Mouse (Mus musculus) heart, embryonic 10.5 days (tissue): ENCODE data around the gene Fyb. TPM values are rescaled to one million over a fixed set of nuclear protein-coding genes. Genes with fewer than 3 reads are reported as not detected.
A peak's percentile ranks its signal among the peaks of the same experiment; 100 is the strongest.
"Not testable (repeated sequence)": the region's sequence is repeated elsewhere in the genome, so short reads cannot be mapped to it uniquely, and the experiment has no call there.

Experiments
- DNase-seq: peaks from one replicate; pipeline ENCODE4 v3.0.0-alpha.2; 2017; ENCODE audit warnings: low spot score
- H3K27ac ChIP-seq: fragments of 300-500 bp; sonication (generic); 2 replicates; pipeline ENCODE4 v1.5.1; 2016; ENCODE audit warnings: mild to moderate bottlenecking
- H3K27me3 ChIP-seq: fragments of 300-500 bp; sonication (generic); 2 replicates; pipeline ENCODE4 v1.6.1; 2016; ENCODE audit warnings: mild to moderate bottlenecking; ENCODE audit not compliant: poor library complexity, insufficient read depth, severe bottlenecking
- H3K36me3 ChIP-seq: fragments of 300-500 bp; sonication (generic); 2 replicates; pipeline ENCODE4 v1.6.1; 2016; ENCODE audit warnings: mild to moderate bottlenecking, moderate library complexity
- H3K4me1 ChIP-seq: fragments of 300-500 bp; sonication (generic); 2 replicates; pipeline ENCODE4 v1.6.1; 2016; ENCODE audit warnings: mild to moderate bottlenecking
- H3K4me3 ChIP-seq: fragments of 300-500 bp; sonication (generic); 2 replicates; pipeline ENCODE4 v1.5.1; 2016; ENCODE audit warnings: mild to moderate bottlenecking, moderate library complexity
- H3K9me3 ChIP-seq: fragments of 300-500 bp; sonication (generic); 2 replicates; pipeline ENCODE4 v1.6.1; 2016; ENCODE audit warnings: mild to moderate bottlenecking, moderate library complexity
- WGBS: fragments of 180-500 bp; shearing (Covaris S2); methylation state at CpG from one replicate; pipeline ENCODE4 v1.1.7; 2016; 5-methylcytosine and 5-hydroxymethylcytosine counted together
- polyA plus RNA-seq: library from polyadenylated mRNA; unstranded; fragments of >200 nt; fragmentation: Nextera tagmentation; extraction: Ambion mirVana; gene quantifications from 2 replicates; pipeline ENCODE4 v1.2.1, GENCODE M21; 2016

The Fyb gene
- polyA plus RNA-seq, 1 experiment from 2014 or later, result 4.7 TPM

- DNase-seq, result no peak
- no peak overlapping the region for H3K4me3 ChIP-seq
- no peaks in the 10 kb centered on the region for H3K27me3 ChIP-seq
- 76% methylated on average over 5 of the region's 5 CpGs for WGBS
- H3K36me3 ChIP-seq, result no peaks in the 10 kb centered on the region
- H3K9me3 ChIP-seq, result no peaks in the 10 kb centered on the region
- H3K27ac ChIP-seq, result no peak overlapping the region
- peaks cover 15% of the 10 kb centered on the region for H3K4me1 ChIP-seq
These were observed 45.3 kb downstream of the Fyb start for GRCm38 (mm10) chr15:6567993-6568392.

GRCm38 (mm10) chr15:6568605-6569004 lies 46.0 kb downstream of the Fyb start:
- H3K9me3 ChIP-seq, result no peaks in the 10 kb centered on the region
- no peak overlapping the region for H3K27ac ChIP-seq
- H3K4me3 ChIP-seq, result no peak overlapping the region
- no peak for DNase-seq
- WGBS, result 79% methylated on average over 3 of the region's 3 CpGs
- peaks cover 15% of the 10 kb centered on the region for H3K4me1 ChIP-seq
- no peaks in the 10 kb centered on the region for H3K36me3 ChIP-seq
- no peaks in the 10 kb centered on the region for H3K27me3 ChIP-seq

- H3K36me3 ChIP-seq, result no peaks in the 10 kb centered on the region
- H3K4me3 ChIP-seq, result no peak overlapping the region
- DNase-seq, result no peak
- no peaks in the 10 kb centered on the region for H3K9me3 ChIP-seq
- H3K27me3 ChIP-seq, result no peaks in the 10 kb centered on the region
- no peak overlapping the region for H3K27ac ChIP-seq
- 65% methylated on average over 5 of the region's 5 CpGs for WGBS
- H3K4me1 ChIP-seq, result peaks cover 15% of the 10 kb centered on the region
These were observed 46.4 kb downstream of the Fyb start for GRCm38 (mm10) chr15:6569074-6569473.

GRCm38 (mm10) chr15:6570164-6570861 lies 47.7 kb downstream of the Fyb start:
- Histone ChIP-seq H3K36me3 (no peaks in the 10 kb centered on the region), H3K27ac (no peak overlapping the region), H3K4me1 (peaks cover 10% of the 10 kb centered on the region), H3K9me3 (no peaks in the 10 kb centered on the region), H3K4me3 (no peak overlapping the region), H3K27me3 (no peaks in the 10 kb centered on the region)
- WGBS, result 92% methylated on average over 2 of the region's 2 CpGs
- no peak for DNase-seq

GRCm38 (mm10) chr15:6570876-6571275 lies 48.2 kb downstream of the Fyb start:
- WGBS, result 5% methylated on average over 7 of the region's 7 CpGs
- Histone ChIP-seq H3K36me3 (no peaks in the 10 kb centered on the region), H3K4me1 (peaks cover 10% of the 10 kb centered on the region), H3K27me3 (no peaks in the 10 kb centered on the region), H3K4me3 (no peak overlapping the region), H3K27ac (no peak overlapping the region), H3K9me3 (no peaks in the 10 kb centered on the region)
- DNase-seq, result peak; percentile 78

GRCm38 (mm10) chr15:6574283-6574960 lies 51.8 kb downstream of the Fyb start:
- no peak for DNase-seq
- WGBS, result 49% methylated on average over 5 of the region's 5 CpGs
- H3K4me1 ChIP-seq, result no peaks in the 10 kb centered on the region

GRCm38 (mm10) chr15:6577971-6578370 lies 55.3 kb downstream of the Fyb start:
- no peak for DNase-seq
- 59% methylated on average over 9 of the region's 9 CpGs for WGBS
- Histone ChIP-seq H3K9me3 (no peaks in the 10 kb centered on the region), H3K4me1 (no peaks in the 10 kb centered on the region), H3K27me3 (no peaks in the 10 kb centered on the region), H3K27ac (no peak overlapping the region), H3K36me3 (no peaks in the 10 kb centered on the region), H3K4me3 (no peak overlapping the region)

More at GRCm38 (mm10) chr15:6574283-6574960, 51.8 kb downstream of the Fyb start:
- no peak overlapping the region for H3K4me3 ChIP-seq
- no peaks in the 10 kb centered on the region for H3K36me3 ChIP-seq
- no peaks in the 10 kb centered on the region for H3K9me3 ChIP-seq
- no peaks in the 10 kb centered on the region for H3K27me3 ChIP-seq
- H3K27ac ChIP-seq, result no peak overlapping the region

- Histone ChIP-seq H3K27me3 (no peaks in the 10 kb centered on the region), H3K4me3 (no peak overlapping the region), H3K36me3 (no peaks in the 10 kb centered on the region), H3K4me1 (no peaks in the 10 kb centered on the region), H3K27ac (no peak overlapping the region), H3K9me3 (no peaks in the 10 kb centered on the region)
- no peak for DNase-seq
- 75% methylated on average over 2 of the region's 2 CpGs for WGBS
These were observed 56.0 kb downstream of the Fyb start for GRCm38 (mm10) chr15:6578654-6579053.

GRCm38 (mm10) chr15:6579194-6579768 lies 56.6 kb downstream of the Fyb start:
- Histone ChIP-seq H3K9me3 (no peaks in the 10 kb centered on the region), H3K36me3 (no peaks in the 10 kb centered on the region), H3K4me3 (no peak overlapping the region), H3K4me1 (no peaks in the 10 kb centered on the region), H3K27ac (no peak overlapping the region), H3K27me3 (no peaks in the 10 kb centered on the region)
- DNase-seq, result no peak
- WGBS, result 66% methylated on average over 15 of the region's 15 CpGs

GRCm38 (mm10) chr15:6579769-6580261 lies 57.2 kb downstream of the Fyb start:
- no peak overlapping the region for H3K4me3 ChIP-seq
- no peaks in the 10 kb centered on the region for H3K4me1 ChIP-seq
- H3K27ac ChIP-seq, result no peak overlapping the region
- no peaks in the 10 kb centered on the region for H3K36me3 ChIP-seq
- DNase-seq, result no peak
- H3K9me3 ChIP-seq, result no peaks in the 10 kb centered on the region
- 88% methylated on average over 11 of the region's 11 CpGs for WGBS
- no peaks in the 10 kb centered on the region for H3K27me3 ChIP-seq

GRCm38 (mm10) chr15:6584645-6585044 lies 62.0 kb downstream of the Fyb start:
- Histone ChIP-seq H3K9me3 (no peaks in the 10 kb centered on the region), H3K4me1 (no peaks in the 10 kb centered on the region), H3K27ac (no peak overlapping the region), H3K4me3 (no peak overlapping the region), H3K36me3 (no peaks in the 10 kb centered on the region), H3K27me3 (no peaks in the 10 kb centered on the region)
- DNase-seq, result no peak
- 50% methylated on average over 4 of the region's 4 CpGs for WGBS

- H3K4me3 ChIP-seq, H3K4me1 ChIP-seq, H3K36me3 ChIP-seq, DNase-seq, H3K27ac ChIP-seq, H3K27me3 ChIP-seq, H3K9me3 ChIP-seq: not testable (repeated sequence)
- 74% methylated on average over 7 of the region's 7 CpGs for WGBS
These were observed 63.7 kb downstream of the Fyb start for GRCm38 (mm10) chr15:6586351-6586750.

GRCm38 (mm10) chr15:6587526-6587925 lies 64.9 kb downstream of the Fyb start:
- 85% methylated on average over 3 of the region's 3 CpGs for WGBS
- DNase-seq, result no peak
- no peaks in the 10 kb centered on the region for H3K36me3 ChIP-seq
- no peaks in the 10 kb centered on the region for H3K9me3 ChIP-seq
- no peak overlapping the region for H3K4me3 ChIP-seq
- no peaks in the 10 kb centered on the region for H3K4me1 ChIP-seq
- no peaks in the 10 kb centered on the region for H3K27me3 ChIP-seq
- no peak overlapping the region for H3K27ac ChIP-seq
